Mouse (Mus musculus): ENCODE measurements around the gene Ccn5. TPM values are rescaled to one million over a fixed set of nuclear protein-coding genes. Genes with fewer than 3 reads are reported as not detected.

Ccn5 gene
- polyA plus RNA-seq (2012; ENCODE audit: insufficient read depth, insufficient read length, missing spikeins): 1.1 and 1.6 TPM in 2 replicates

DNA sequence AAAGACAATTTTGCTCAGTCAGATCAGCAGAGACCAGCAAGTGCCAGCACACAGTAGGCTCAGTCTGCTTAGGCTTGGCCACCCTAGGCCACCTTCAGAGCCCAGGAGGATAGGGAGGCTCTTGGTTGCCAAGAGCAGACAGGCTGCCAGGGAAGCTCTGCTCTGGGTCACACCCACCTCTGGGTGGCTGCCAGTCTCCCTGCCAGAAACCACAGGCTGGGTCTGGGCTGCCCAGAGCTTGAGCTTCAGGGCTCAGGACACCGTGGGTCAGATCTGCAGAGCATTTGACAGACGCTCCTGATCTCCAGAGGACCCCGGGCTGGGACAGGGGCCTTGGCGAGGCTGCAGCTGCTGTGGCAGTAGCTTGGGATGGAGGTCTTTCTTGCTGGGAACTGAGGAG, at the start of gene Ccn5:
Gene Ccn5 (plus strand): TSS at position 255 of the 400 bp plus-strand sequence.
- no peak within 1 kb of the TSS for H3K4me3 ChIP-seq (ENCODE audit: insufficient read depth, low read length)

DNA sequence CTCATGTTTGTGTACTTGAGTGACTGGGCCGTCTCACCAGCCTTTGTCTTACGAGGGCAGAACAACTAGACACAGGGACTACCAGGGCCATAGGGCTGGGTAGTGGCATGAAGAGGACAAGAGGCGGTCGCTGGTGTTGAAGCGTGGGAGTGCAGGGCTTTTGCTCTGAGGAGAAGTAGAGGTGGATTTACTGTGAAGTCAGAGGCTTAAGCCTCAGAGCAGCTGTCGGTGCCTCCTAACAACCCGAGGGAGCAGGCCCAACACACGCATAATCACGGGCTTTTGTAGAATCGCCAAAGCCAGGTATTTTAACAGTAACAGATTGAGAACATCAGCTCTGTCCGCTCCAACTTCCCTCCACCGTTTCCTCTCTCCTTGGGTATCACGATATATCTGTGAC, 44.0 kb upstream of the Ccn5 start:
- no peaks in the 10 kb centered on the region for H3K4me1 ChIP-seq (ENCODE audit: control insufficient read depth, insufficient read depth, low read length)
- TF ChIP-seq POLR2A (IDR thresholded peaks at IDR 0.05; ENCODE audit: borderline replicate concordance, low read depth, low read length): no peak
- no peak for TF ChIP-seq CTCF (IDR thresholded peaks at IDR 0.05; ENCODE audit: low read depth, low read length)
- H3K27ac ChIP-seq (ENCODE audit: insufficient read depth, low read depth, low read length): no peak overlapping the region
- no peak overlapping the region for H3K4me3 ChIP-seq (ENCODE audit: insufficient read depth, low read length)

More for the DNA sequence above, at the start of gene Ccn5:
- H3K4me1 ChIP-seq (ENCODE audit: control insufficient read depth, insufficient read depth, low read length): no peaks in the 10 kb centered on the region
- TF ChIP-seq POLR2A (IDR thresholded peaks at IDR 0.05; ENCODE audit: borderline replicate concordance, low read depth, low read length): no peak
- no peak for TF ChIP-seq CTCF (IDR thresholded peaks at IDR 0.05; ENCODE audit: low read depth, low read length)
- H3K27ac ChIP-seq (ENCODE audit: insufficient read depth, low read depth, low read length): no peak within 1 kb of the TSS

DNA sequence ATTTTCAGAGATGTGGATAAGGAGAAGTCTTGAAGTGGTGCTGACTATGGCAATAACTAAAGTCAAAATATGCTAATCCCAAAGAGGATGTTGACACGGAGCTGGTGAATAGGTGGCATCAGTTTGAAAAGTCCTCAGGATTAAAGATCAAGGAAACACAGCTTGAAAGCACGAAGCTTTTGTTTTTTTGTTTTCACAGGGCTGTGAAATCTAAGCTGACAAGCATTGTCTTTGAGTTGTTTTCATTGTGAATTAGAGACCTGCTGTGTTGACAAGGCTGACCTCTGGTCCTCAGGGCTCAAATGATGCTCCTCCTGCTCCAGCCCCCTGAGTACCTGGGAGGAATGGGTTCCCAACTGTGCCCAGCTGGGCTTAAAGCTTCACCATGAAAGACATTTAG, 43.6 kb upstream of the Ccn5 start:
- TF ChIP-seq POLR2A (IDR thresholded peaks at IDR 0.05; ENCODE audit: borderline replicate concordance, low read depth, low read length): no peak
- no peak for TF ChIP-seq CTCF (IDR thresholded peaks at IDR 0.05; ENCODE audit: low read depth, low read length)

DNA sequence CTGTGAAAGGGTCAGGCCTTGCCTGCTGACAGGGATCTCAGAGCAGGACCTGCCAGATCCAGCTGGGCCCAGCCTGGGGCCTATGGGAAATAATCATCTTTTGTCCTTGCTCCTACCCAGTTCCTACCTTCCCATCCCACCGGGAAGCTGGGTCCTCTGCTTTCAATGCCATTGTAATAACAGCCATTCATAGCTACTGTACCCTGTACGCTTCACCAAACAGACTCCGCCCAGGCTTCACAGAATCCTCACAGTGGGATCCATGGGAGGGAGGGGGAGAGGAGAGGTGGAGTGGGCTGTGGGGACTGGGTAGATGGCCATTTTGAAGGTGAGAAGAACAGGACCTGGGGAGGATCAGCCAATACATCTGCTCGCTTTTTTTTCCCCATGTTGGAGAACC, 41.8 kb upstream of the Ccn5 start:
- H3K27ac ChIP-seq (ENCODE audit: insufficient read depth, low read depth, low read length): no peak overlapping the region
- no peaks in the 10 kb centered on the region for H3K4me1 ChIP-seq (ENCODE audit: control insufficient read depth, insufficient read depth, low read length)
- H3K4me3 ChIP-seq (ENCODE audit: insufficient read depth, low read length): no peak overlapping the region
- no peak for TF ChIP-seq POLR2A (IDR thresholded peaks at IDR 0.05; ENCODE audit: borderline replicate concordance, low read depth, low read length)
- TF ChIP-seq CTCF (IDR thresholded peaks at IDR 0.05; ENCODE audit: low read depth, low read length): no peak

More for the DNA sequence above, 43.6 kb upstream of the Ccn5 start:
- Histone ChIP-seq H3K4me1 (ENCODE audit: control insufficient read depth, insufficient read depth, low read length) (no peaks in the 10 kb centered on the region), H3K4me3 (ENCODE audit: insufficient read depth, low read length) (no peak overlapping the region), H3K27ac (ENCODE audit: insufficient read depth, low read depth, low read length) (no peak overlapping the region)

DNA sequence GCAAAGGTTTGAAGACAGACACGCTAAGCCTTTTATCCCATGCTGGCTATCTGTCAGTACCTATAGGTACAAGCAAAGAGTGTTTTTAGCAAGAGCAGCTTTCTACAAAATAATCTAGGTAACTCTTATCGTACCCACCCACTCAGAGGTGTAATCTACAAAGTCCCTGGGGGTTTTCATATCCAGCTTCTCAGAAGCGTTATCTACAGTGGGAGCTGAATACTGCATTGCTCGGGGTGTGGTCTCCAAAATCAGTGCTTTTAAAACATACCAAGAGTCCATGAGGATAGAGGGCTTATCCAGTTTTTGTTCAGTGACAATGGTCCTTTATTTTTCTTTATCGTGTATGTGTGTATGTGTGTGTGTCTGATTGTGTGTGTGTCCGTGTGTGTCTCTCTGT, 37.3 kb upstream of the Ccn5 start:
- Histone ChIP-seq H3K27ac (ENCODE audit: insufficient read depth, low read depth, low read length) (no peak overlapping the region), H3K4me1 (ENCODE audit: control insufficient read depth, insufficient read depth, low read length) (no peaks in the 10 kb centered on the region), H3K4me3 (ENCODE audit: insufficient read depth, low read length) (no peak overlapping the region)
- TF ChIP-seq POLR2A (IDR thresholded peaks at IDR 0.05; ENCODE audit: borderline replicate concordance, low read depth, low read length) (no peak), CTCF (IDR thresholded peaks at IDR 0.05; ENCODE audit: low read depth, low read length) (no peak)

DNA sequence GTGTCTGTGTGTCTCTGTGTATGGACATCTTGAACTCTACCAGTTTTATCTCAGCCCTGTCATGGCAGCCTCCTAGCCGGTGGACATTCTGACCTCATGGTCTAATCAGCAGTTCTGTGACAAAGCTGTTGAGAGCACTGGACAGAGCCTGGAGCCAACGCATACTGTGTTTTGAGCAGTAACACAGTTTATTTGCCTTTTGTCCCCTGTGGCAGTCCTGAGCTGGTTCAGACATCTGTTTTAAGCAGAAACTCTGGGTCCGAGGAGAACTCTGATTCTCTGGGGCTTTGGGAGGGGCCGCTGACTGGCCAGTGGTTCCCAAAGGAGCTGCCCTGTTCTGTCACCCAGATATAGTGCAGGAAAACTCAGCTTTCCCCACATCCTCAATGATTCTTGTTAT, 36.8 kb upstream of the Ccn5 start:
- Histone ChIP-seq H3K27ac (ENCODE audit: insufficient read depth, low read depth, low read length) (no peak overlapping the region), H3K4me1 (ENCODE audit: control insufficient read depth, insufficient read depth, low read length) (no peaks in the 10 kb centered on the region), H3K4me3 (ENCODE audit: insufficient read depth, low read length) (no peak overlapping the region)
- no peak for TF ChIP-seq POLR2A (IDR thresholded peaks at IDR 0.05; ENCODE audit: borderline replicate concordance, low read depth, low read length)
- TF ChIP-seq CTCF (IDR thresholded peaks at IDR 0.05; ENCODE audit: low read depth, low read length): no peak

DNA sequence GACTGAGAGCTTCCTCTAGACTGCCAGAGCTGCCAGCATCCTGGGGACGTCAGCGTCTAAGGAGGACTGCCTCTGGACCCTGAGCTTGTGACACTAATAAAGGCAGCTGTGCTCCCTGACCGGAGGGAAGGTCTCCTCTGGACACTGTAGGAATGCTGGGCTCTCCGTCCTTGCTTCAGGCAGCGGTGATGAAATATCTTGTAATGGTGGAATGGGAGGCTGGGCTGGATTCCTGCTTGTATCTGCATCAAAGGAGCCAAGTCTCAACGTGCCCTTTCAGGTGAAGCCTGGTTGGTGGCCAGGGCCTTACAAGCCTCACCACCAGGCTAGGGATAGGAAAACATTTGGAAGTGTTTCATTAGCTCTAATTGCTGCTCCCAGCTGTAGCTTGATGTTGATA, 33.6 kb upstream of the Ccn5 start:
- Histone ChIP-seq H3K4me3 (ENCODE audit: insufficient read depth, low read length) (no peak overlapping the region), H3K4me1 (ENCODE audit: control insufficient read depth, insufficient read depth, low read length) (no peaks in the 10 kb centered on the region), H3K27ac (ENCODE audit: insufficient read depth, low read depth, low read length) (no peak overlapping the region)
- TF ChIP-seq POLR2A (IDR thresholded peaks at IDR 0.05; ENCODE audit: borderline replicate concordance, low read depth, low read length) (no peak), CTCF (IDR thresholded peaks at IDR 0.05; ENCODE audit: low read depth, low read length) (no peak)

DNA sequence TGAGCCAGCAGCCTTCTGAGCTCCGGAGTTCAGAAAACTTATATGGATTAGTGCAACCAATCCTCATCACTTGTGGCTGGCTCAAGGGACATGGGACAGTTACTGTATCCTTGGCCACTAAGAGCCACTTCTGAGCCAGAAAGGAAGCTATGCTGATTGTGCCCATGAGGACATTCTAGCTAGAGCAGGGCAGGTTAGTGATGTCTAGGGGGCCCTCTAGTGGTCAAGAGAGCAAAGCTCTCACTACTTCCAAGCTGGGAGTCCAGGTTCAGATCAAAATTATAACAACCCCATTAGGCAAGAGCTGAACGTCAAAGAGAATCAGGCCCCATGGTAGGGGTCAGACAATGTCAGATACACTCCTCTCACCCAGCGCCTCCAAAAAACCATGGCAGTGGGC, 33.0 kb upstream of the Ccn5 start:
- Histone ChIP-seq H3K27ac (ENCODE audit: insufficient read depth, low read depth, low read length) (no peak overlapping the region), H3K4me1 (ENCODE audit: control insufficient read depth, insufficient read depth, low read length) (no peaks in the 10 kb centered on the region), H3K4me3 (ENCODE audit: insufficient read depth, low read length) (no peak overlapping the region)
- TF ChIP-seq CTCF (IDR thresholded peaks at IDR 0.05; ENCODE audit: low read depth, low read length) (peak; percentile 69), POLR2A (IDR thresholded peaks at IDR 0.05; ENCODE audit: borderline replicate concordance, low read depth, low read length) (no peak)

DNA sequence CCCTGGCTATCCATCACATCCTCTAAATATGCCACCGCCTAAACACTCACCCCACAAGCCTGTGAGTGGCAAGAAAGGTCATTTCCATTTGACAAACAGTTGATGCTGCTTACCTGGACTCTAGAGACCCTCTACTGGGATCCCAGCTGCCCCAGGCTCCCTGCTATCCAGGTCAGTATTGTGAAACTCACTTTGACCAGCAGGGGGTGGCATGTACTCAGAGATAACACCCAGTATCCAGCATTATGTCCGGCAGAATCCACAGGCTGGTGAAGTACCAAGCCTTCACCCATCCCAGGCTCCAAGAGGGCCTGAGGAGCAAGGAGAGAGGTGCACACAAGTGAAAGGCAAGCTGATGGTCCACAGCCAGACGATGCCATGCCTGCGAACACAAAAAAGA, 32.2 kb upstream of the Ccn5 start:
- no peak overlapping the region for H3K4me3 ChIP-seq (ENCODE audit: insufficient read depth, low read length)
- TF ChIP-seq POLR2A (IDR thresholded peaks at IDR 0.05; ENCODE audit: borderline replicate concordance, low read depth, low read length): no peak
- peak; percentile 81 for TF ChIP-seq CTCF (IDR thresholded peaks at IDR 0.05; ENCODE audit: low read depth, low read length)
- H3K4me1 ChIP-seq (ENCODE audit: control insufficient read depth, insufficient read depth, low read length): no peaks in the 10 kb centered on the region
- no peak overlapping the region for H3K27ac ChIP-seq (ENCODE audit: insufficient read depth, low read depth, low read length)

DNA sequence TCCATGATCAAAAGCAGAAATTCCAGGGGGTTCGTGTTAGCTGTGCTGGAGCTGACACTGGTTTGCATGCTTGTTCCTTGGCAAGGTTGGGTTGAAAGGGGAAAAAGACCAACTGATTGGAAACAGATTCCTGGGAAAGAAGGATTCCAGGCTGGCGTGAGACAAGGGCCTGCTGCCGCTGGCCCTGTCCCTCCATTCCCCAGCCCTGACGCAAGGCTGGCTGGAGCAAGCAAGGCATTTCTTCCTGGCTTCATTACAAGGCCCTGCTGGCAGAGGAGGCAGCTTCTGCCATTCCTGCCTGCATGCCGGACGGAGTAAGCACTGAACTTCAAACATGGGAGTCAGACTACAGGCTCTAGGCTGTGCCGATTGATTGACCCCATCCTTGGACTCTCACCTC, 22.2 kb upstream of the Ccn5 start:
- Histone ChIP-seq H3K27ac (ENCODE audit: insufficient read depth, low read depth, low read length) (no peak overlapping the region), H3K4me1 (ENCODE audit: control insufficient read depth, insufficient read depth, low read length) (no peaks in the 10 kb centered on the region), H3K4me3 (ENCODE audit: insufficient read depth, low read length) (no peak overlapping the region)
- TF ChIP-seq CTCF (IDR thresholded peaks at IDR 0.05; ENCODE audit: low read depth, low read length): no peak
- TF ChIP-seq POLR2A (IDR thresholded peaks at IDR 0.05; ENCODE audit: borderline replicate concordance, low read depth, low read length): no peak

DNA sequence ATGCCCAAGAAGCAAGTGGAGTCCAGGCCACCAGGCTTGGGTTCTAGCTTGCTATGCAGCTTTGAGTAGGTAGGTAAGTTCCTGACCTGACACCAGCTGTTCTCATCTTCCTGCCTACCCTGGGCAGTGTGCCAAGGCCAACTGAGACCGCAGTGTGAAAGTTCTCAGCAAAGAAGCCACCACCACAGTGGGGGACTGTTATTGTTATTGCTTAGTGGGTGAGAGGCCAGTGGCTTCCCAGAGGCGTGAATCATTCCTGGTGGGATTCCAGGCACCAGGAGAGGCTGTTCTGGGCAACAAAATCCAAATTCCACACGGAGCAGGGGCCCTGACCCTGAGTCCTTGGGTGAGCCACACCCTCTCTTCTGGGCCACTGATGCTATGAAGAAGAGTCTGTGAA, 19.8 kb upstream of the Ccn5 start:
- TF ChIP-seq POLR2A (IDR thresholded peaks at IDR 0.05; ENCODE audit: borderline replicate concordance, low read depth, low read length): no peak
- no peak for TF ChIP-seq CTCF (IDR thresholded peaks at IDR 0.05; ENCODE audit: low read depth, low read length)
- H3K4me3 ChIP-seq (ENCODE audit: insufficient read depth, low read length): no peak overlapping the region
- no peak overlapping the region for H3K27ac ChIP-seq (ENCODE audit: insufficient read depth, low read depth, low read length)
- H3K4me1 ChIP-seq (ENCODE audit: control insufficient read depth, insufficient read depth, low read length): no peaks in the 10 kb centered on the region
